Mouse (Mus musculus) MEL (cell line): ENCODE results near the gene Ckap5. TPM values are rescaled to one million over a fixed set of nuclear protein-coding genes. Genes with fewer than 3 reads are reported as not detected.

ENCODE experiments used
- DNase-seq: peaks from one replicate; pipeline ENCODE4 v3.0.0; 2011; ENCODE audit warnings: low read depth, low spot score
- H3K27ac ChIP-seq: 2 replicates; pipeline ENCODE4 v1.5.1; 2012; ENCODE audit warnings: low read depth, mild to moderate bottlenecking, control low read depth, low read length, moderate library complexity; ENCODE audit not compliant: control insufficient read depth
- H3K27me3 ChIP-seq, 2 experiments: fragments of 150-350 bp in 1 of 2; sonication (generic) in 1 of 2; 2 replicates each; pipeline ENCODE4 v1.6.1; 2012; ENCODE audit warnings: low read length in 2 of 2, mild to moderate bottlenecking in 2 of 2, improper control_type of control experiment in 1 of 2, moderate library complexity in 1 of 2; ENCODE audit not compliant: insufficient read depth in 2 of 2, control insufficient read depth in 1 of 2
- H3K36me3 ChIP-seq, 2 experiments: 2 replicates each; pipeline ENCODE4 v1.6.1; 2012 to 2014; ENCODE audit warnings: low read length in 2 of 2, improper control_type of control experiment in 1 of 2, inconsistent platforms in 1 of 2, mild to moderate bottlenecking in 1 of 2; ENCODE audit not compliant: insufficient read depth in 2 of 2, control insufficient read depth in 1 of 2
- H3K4me1 ChIP-seq, 2 experiments: fragments of 150-350 bp in 1 of 2; sonication (generic) in 1 of 2; 2 replicates each; pipeline ENCODE4 v1.6.1; 2012; ENCODE audit warnings: low read length in 2 of 2, improper control_type of control experiment in 1 of 2, mild to moderate bottlenecking in 1 of 2; ENCODE audit not compliant: insufficient read depth in 2 of 2, control insufficient read depth in 1 of 2
- H3K4me3 ChIP-seq, 2 experiments: fragments of 150-350 bp in 1 of 2; sonication (generic) in 1 of 2; 2 replicates each; pipeline ENCODE4 v1.5.1; 2012; ENCODE audit warnings: low read depth in 2 of 2, low read length in 2 of 2, mild to moderate bottlenecking in 2 of 2, moderate library complexity in 2 of 2, control low read depth in 1 of 2, improper control_type of control experiment in 1 of 2; ENCODE audit not compliant: control insufficient read depth in 1 of 2, insufficient read depth in 1 of 2
- H3K79me2 ChIP-seq: 2 replicates; pipeline ENCODE4 v1.6.1; 2012; ENCODE audit warnings: mild to moderate bottlenecking, low read length, moderate library complexity; ENCODE audit not compliant: control insufficient read depth, poor library complexity, insufficient read depth
- H3K9ac ChIP-seq: 2 replicates; pipeline ENCODE4 v1.6.1; 2012; ENCODE audit warnings: low read depth, mild to moderate bottlenecking, control low read depth, low read length, moderate library complexity; ENCODE audit not compliant: control insufficient read depth, poor library complexity, severe bottlenecking
- H3K9me3 ChIP-seq: fragments of 150-350 bp; sonication (generic); replicated peaks from 2 replicates; pipeline ENCODE4 v1.6.1; 2012; ENCODE audit warnings: mild to moderate bottlenecking, low read length, improper control_type of control experiment, moderate library complexity; ENCODE audit not compliant: insufficient read depth
- CHD1 ChIP-seq: IDR thresholded peaks from 2 replicates; pipeline ENCODE4 v1.6.1; 2012; ENCODE audit warnings: low read depth, mild to moderate bottlenecking, inconsistent platforms, low read length, improper control_type of control experiment
- CHD2 ChIP-seq: IDR thresholded peaks from 2 replicates; pipeline ENCODE4 v1.6.1; 2011; ENCODE audit warnings: low read length, improper control_type of control experiment
- E2F4 ChIP-seq: IDR thresholded peaks from 2 replicates; pipeline ENCODE4 v1.6.1; 2011; ENCODE audit warnings: low read depth, low read length, improper control_type of control experiment, borderline replicate concordance
- ELF1 ChIP-seq: IDR thresholded peaks from 2 replicates; pipeline ENCODE4 v1.6.1; 2014; ENCODE audit warnings: low read depth, mild to moderate bottlenecking, inconsistent platforms, low read length, improper control_type of control experiment, moderate library complexity
- EP300 ChIP-seq, 2 experiments: IDR thresholded peaks; 2 replicates each; pipeline ENCODE4 v1.6.1; 2011; ENCODE audit warnings: improper control_type of control experiment in 2 of 2, low read length in 2 of 2, low read depth in 1 of 2, mild to moderate bottlenecking in 1 of 2
- ETS1 ChIP-seq: IDR thresholded peaks from 2 replicates; pipeline ENCODE4 v1.6.1; 2012; ENCODE audit warnings: low read depth, mild to moderate bottlenecking, inconsistent platforms, low read length, improper control_type of control experiment, moderate library complexity
- HCFC1 ChIP-seq: IDR thresholded peaks from 2 replicates; pipeline ENCODE4 v1.6.1; 2012; ENCODE audit warnings: low read depth, mild to moderate bottlenecking, inconsistent platforms, low read length, improper control_type of control experiment, moderate library complexity
- JUND ChIP-seq: IDR thresholded peaks from 2 replicates; pipeline ENCODE4 v1.6.1; 2011; ENCODE audit warnings: low read depth, mild to moderate bottlenecking, improper control_type of control experiment, low read length
- KAT2A ChIP-seq: conservative IDR thresholded peaks from 2 replicates; pipeline ENCODE4 v1.6.1; 2012; ENCODE audit warnings: low read depth, low read length, improper control_type of control experiment, inconsistent platforms
- MAX ChIP-seq: IDR thresholded peaks from 2 replicates; pipeline ENCODE4 v1.6.1; 2011; ENCODE audit warnings: low read length, improper control_type of control experiment
- MAZ ChIP-seq: IDR thresholded peaks from 2 replicates; pipeline ENCODE4 v1.6.1; 2012; ENCODE audit warnings: low read depth, mild to moderate bottlenecking, inconsistent platforms, low read length, improper control_type of control experiment
- NRF1 ChIP-seq: IDR thresholded peaks from 2 replicates; pipeline ENCODE4 v1.6.1; 2014; ENCODE audit warnings: low read depth, mild to moderate bottlenecking, inconsistent platforms, low read length, improper control_type of control experiment, moderate library complexity; ENCODE audit not compliant: poor library complexity, insufficient read depth, severe bottlenecking
- POLR2A ChIP-seq, 2 experiments: IDR thresholded peaks; 2 replicates each; pipeline ENCODE4 v1.6.1; 2011 to 2012; ENCODE audit warnings: low read length in 2 of 2, mild to moderate bottlenecking in 2 of 2, control low read depth in 1 of 2, improper control_type of control experiment in 1 of 2, low read depth in 1 of 2, moderate library complexity in 1 of 2; ENCODE audit not compliant: control insufficient read depth in 1 of 2, insufficient read depth in 1 of 2, poor library complexity in 1 of 2
- POLR2AphosphoS2 ChIP-seq: IDR thresholded peaks from 2 replicates; pipeline ENCODE4 v1.6.1; 2011; ENCODE audit warnings: low read length, improper control_type of control experiment
- RAD21 ChIP-seq: IDR thresholded peaks from 2 replicates; pipeline ENCODE4 v1.6.1; 2011; ENCODE audit warnings: mild to moderate bottlenecking, low read depth, low read length, improper control_type of control experiment
- SIN3A ChIP-seq: IDR thresholded peaks from 2 replicates; pipeline ENCODE4 v1.6.1; 2012; ENCODE audit warnings: low read length, improper control_type of control experiment, inconsistent platforms
- TBP ChIP-seq: IDR thresholded peaks from 2 replicates; pipeline ENCODE4 v1.8.0; 2011; ENCODE audit warnings: low read depth, low read length, improper control_type of control experiment
- ZKSCAN1 ChIP-seq: IDR thresholded peaks from 2 replicates; pipeline ENCODE4 v1.6.1; 2012; ENCODE audit warnings: low read depth, mild to moderate bottlenecking, inconsistent platforms, low read length, improper control_type of control experiment, moderate library complexity
- polyA plus RNA-seq, 2 experiments: library from polyadenylated mRNA; stranded (reverse) in 1 of 2; unstranded in 1 of 2; fragments of >175 nt in 1 of 2; fragments of >200 nt in 1 of 2; gene quantifications; 2 replicates each; pipeline versions ENCODE4 v1.2.1 to v1.2.4; 2012; ENCODE audit warnings: low replicate concordance in 2 of 2, low read depth in 1 of 2; ENCODE audit not compliant: insufficient read length in 2 of 2, insufficient read depth in 1 of 2, missing spikeins in 1 of 2
- total RNA-seq: library from RNA; depleted of rRNA; stranded (reverse); fragments of 300-350 nt; gene quantifications from 2 replicates; pipeline ENCODE4 v1.2.3, GENCODE M21; 2012

The Ckap5 gene
- total and polyA plus RNA-seq, 3 experiments, result 44.0 to 57.1 (median 45.3) TPM

- DNase-seq, result no peak
- Histone ChIP-seq H3K27me3 (no peaks in the 10 kb centered on the region), H3K4me3 (no peak overlapping the region), H3K79me2 (no peaks in the 10 kb centered on the region), H3K9ac (no peak overlapping the region)
- TF ChIP-seq TBP (no peak), E2F4 (no peak), POLR2A (IDR thresholded peaks at IDR 0.05; ENCODE audit: control insufficient read depth in 1 of 2, insufficient read depth in 1 of 2, low read depth in 1 of 2, low read length in 2 of 2, poor library complexity in 1 of 2) (no peak), CHD1 (no peak), NRF1 (no peak), RAD21 (no peak)
- TF ChIP-seq, all 39 proteins: peak for 0
- H3K4me1 ChIP-seq, result peaks cover 15 to 17% of the 10 kb centered on the region in 2 experiments
- H3K27ac ChIP-seq, result no peak overlapping the region
- H3K36me3 ChIP-seq, result peaks cover 0 to 12% of the 10 kb centered on the region in 2 experiments; a peak in 2 of 4 replicates
- no peaks in the 10 kb centered on the region for H3K9me3 ChIP-seq
These were observed 105.8 kb downstream of the Ckap5 start for GRCm38 (mm10) chr2:91632316-91632715.

GRCm38 (mm10) chr2:91633334-91633977, 106.9 kb downstream of the Ckap5 start:
- H3K4me3 ChIP-seq, result no peak overlapping the region
- H3K4me1 ChIP-seq, result peaks cover 15 to 17% of the 10 kb centered on the region in 2 experiments
- H3K9ac ChIP-seq, result no peak overlapping the region
- no peaks in the 10 kb centered on the region for H3K9me3 ChIP-seq
- TF ChIP-seq KAT2A, result no peak
- TF ChIP-seq ZKSCAN1, result no peak
- TF ChIP-seq MAZ, result no peak
- TF ChIP-seq ETS1, result no peak
- no peak for TF ChIP-seq CHD1
- TF ChIP-seq CHD2, result no peak
- TF ChIP-seq POLR2AphosphoS2, result no peak
- no peak for TF ChIP-seq JUND
- no peak for TF ChIP-seq ELF1
- TF ChIP-seq HCFC1, result no peak
- no peak for TF ChIP-seq SIN3A
- TF ChIP-seq POLR2A (IDR thresholded peaks at IDR 0.05; ENCODE audit: control insufficient read depth in 1 of 2, insufficient read depth in 1 of 2, low read depth in 1 of 2, low read length in 2 of 2, poor library complexity in 1 of 2), result no peak
- no peak for TF ChIP-seq MAX
- no peak for TF ChIP-seq EP300 (IDR thresholded peaks at IDR 0.05; ENCODE audit: low read depth in 1 of 2, low read length in 2 of 2)
- H3K27ac ChIP-seq, result no peak overlapping the region
- H3K36me3 ChIP-seq, result peaks cover 0 to 12% of the 10 kb centered on the region in 2 experiments; a peak in 2 of 4 replicates
- H3K27me3 ChIP-seq, result no peaks in the 10 kb centered on the region
- no peak for DNase-seq
- H3K79me2 ChIP-seq, result no peaks in the 10 kb centered on the region
